Mouse (Mus musculus) heart, adult 2 months (tissue): Measurements from ENCODE around the gene Apeh. TPM values are rescaled to one million over a fixed set of nuclear protein-coding genes. Genes with fewer than 3 reads are reported as not detected.
"Not testable (repeated sequence)": the region's sequence is repeated elsewhere in the genome, so short reads cannot be mapped to it uniquely, and the experiment has no call there.

Source experiments
- DNase-seq, 2 experiments: peaks; one replicate each; pipeline ENCODE4 v3.0.0; 2021
- H3K27ac ChIP-seq: fragments of 200-600 bp; 2 replicates; pipeline ENCODE4 v1.8.1; 2022
- H3K27me3 ChIP-seq: fragments of 200-500 bp; 2 replicates; pipeline ENCODE4 v1.6.1; 2012; ENCODE audit warnings: mild to moderate bottlenecking, low read length, inconsistent platforms, mixed read lengths; ENCODE audit not compliant: control insufficient read depth, insufficient read depth
- H3K36me3 ChIP-seq: fragments of 200-500 bp; 2 replicates; pipeline ENCODE4 v1.6.1; 2012; ENCODE audit warnings: low read length, inconsistent platforms; ENCODE audit not compliant: control insufficient read depth, insufficient read depth
- H3K4me1 ChIP-seq: fragments of 200-500 bp; 2 replicates; pipeline ENCODE4 v1.6.1; 2011; ENCODE audit warnings: low read length; ENCODE audit not compliant: control insufficient read depth, insufficient read depth
- H3K4me3 ChIP-seq: fragments of 200-600 bp; 2 replicates; pipeline ENCODE4 v1.8.1; 2022
- H3K79me2 ChIP-seq: fragments of 200-500 bp; replicated peaks from 2 replicates; pipeline ENCODE4 v1.6.1; 2012; ENCODE audit warnings: mild to moderate bottlenecking, inconsistent platforms, low read length, moderate library complexity, mixed read lengths; ENCODE audit not compliant: control insufficient read depth, insufficient read depth
- H3K9ac ChIP-seq: fragments of 200-500 bp; 2 replicates; pipeline ENCODE4 v1.6.1; 2012; ENCODE audit warnings: low read depth, mild to moderate bottlenecking, control low read depth, inconsistent platforms, low read length, mixed read lengths
- CTCF ChIP-seq: fragments of 200-600 bp; IDR thresholded peaks from 2 replicates; pipeline ENCODE4 v1.8.1; 2022; ENCODE audit warnings: antibody characterized with exemption, mild to moderate bottlenecking, moderate library complexity
- EP300 ChIP-seq: fragments of 200-500 bp; IDR thresholded peaks from 2 replicates; pipeline ENCODE4 v1.6.1; 2011; ENCODE audit warnings: low read depth, low read length, control low read depth; ENCODE audit not compliant: insufficient read depth
- POLR2A ChIP-seq: fragments of 200-500 bp; IDR thresholded peaks from 2 replicates; pipeline ENCODE4 v1.6.1; 2011; ENCODE audit warnings: mild to moderate bottlenecking, low read depth, low read length, control low read depth; ENCODE audit not compliant: insufficient read depth
- WGBS: fragments of 180-500 bp; shearing (Covaris S2); methylation state at CpG from one replicate; pipeline ENCODE4 v1.1.7; 2018; 5-methylcytosine and 5-hydroxymethylcytosine counted together
- intact Hi-C: fragments of 180-260 bp; cut with DNase I; formaldehyde crosslinking; loops from one replicate; pipeline ENCODE4 v1.15.1; 2025
- polyA plus RNA-seq: library from polyadenylated mRNA; depleted of rRNA; stranded (reverse); fragments of >200 nt; gene quantifications from 2 replicates; pipeline ENCODE4 v1.2.3, GENCODE M21; 2012
- total RNA-seq, 2 experiments: library from RNA; stranded (reverse); gene quantifications; 2 replicates each; pipeline ENCODE4 v1.2.3; 2021

Gene Apeh
- total and polyA plus RNA-seq, 3 experiments, result 37.6 to 58.0 (median 39.3) TPM

DNA sequence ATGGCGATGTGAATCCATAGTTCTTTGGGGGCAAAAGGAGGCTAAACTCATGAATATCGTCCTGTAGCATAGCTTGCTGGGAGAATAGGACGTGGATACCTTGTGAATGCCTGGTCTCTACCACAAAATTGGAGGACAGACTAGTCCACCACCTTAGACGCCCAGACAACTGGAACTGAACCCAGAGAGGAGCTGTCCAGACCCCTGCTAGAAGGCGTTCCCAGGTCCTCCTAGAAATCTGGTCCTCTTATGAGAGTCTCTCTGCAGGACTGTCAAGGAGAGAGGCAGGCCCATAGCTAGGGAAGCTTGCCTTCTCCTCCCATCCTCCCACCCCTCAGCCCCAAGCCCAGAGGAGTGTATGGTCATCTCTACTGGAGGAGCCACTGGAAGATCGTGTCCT, 43.7 kb upstream of the Apeh start:
- Histone ChIP-seq H3K27ac (no peak overlapping the region), H3K9ac (no peak overlapping the region), H3K36me3 (no peaks in the 10 kb centered on the region), H3K4me1 (no peaks in the 10 kb centered on the region), H3K79me2 (no peaks in the 10 kb centered on the region), H3K4me3 (no peak overlapping the region), H3K27me3 (no peaks in the 10 kb centered on the region)
- TF ChIP-seq POLR2A (no peak), EP300 (no peak), CTCF (no peak)
- WGBS, result 86% methylated on average over 6 of the region's 6 CpGs
- intact Hi-C loops, result loop anchor here (5.0 kb wide), 2 partner anchors 64 to 144 kb away; no protein-coding TSS in a partner anchor
- DNase-seq, result no peak

DNA sequence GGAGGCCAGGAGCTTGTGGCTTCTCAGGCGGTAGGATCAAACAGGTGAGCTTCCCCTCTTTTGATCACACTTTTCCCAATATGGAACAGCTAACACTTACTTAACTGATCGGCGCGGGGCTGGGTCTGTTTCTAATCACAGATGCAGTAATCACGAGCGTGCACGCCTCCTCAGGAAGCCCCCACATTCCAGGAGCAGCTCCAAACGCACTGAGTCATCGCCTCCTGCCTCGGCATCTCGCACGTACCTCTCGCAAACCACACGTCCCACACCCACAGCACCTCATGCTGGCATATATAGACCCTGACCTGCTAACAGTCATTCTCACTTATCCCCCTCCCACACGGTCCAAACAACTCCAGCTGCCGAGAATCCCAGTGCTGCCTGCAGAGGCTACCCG, 43.1 kb upstream of the Apeh start:
- DNase-seq, result no peak
- TF ChIP-seq EP300 (no peak), CTCF (no peak), POLR2A (no peak)
- no peaks in the 10 kb centered on the region for H3K79me2 ChIP-seq
- WGBS, result 14% methylated on average over 17 of the region's 17 CpGs
- no peak overlapping the region for H3K9ac ChIP-seq
- H3K27ac ChIP-seq, result no peak overlapping the region
- H3K27me3 ChIP-seq, result no peaks in the 10 kb centered on the region
- no peaks in the 10 kb centered on the region for H3K4me1 ChIP-seq
- no peaks in the 10 kb centered on the region for H3K36me3 ChIP-seq
- H3K4me3 ChIP-seq, result no peak overlapping the region
- intact Hi-C loops, result loop anchor here (5.0 kb wide), 2 partner anchors 65 to 145 kb away; no protein-coding TSS in a partner anchor

GRCm38 (mm10) chr9:108136930-108137462, 42.6 kb upstream of the Apeh start:
- H3K27me3 ChIP-seq, result no peaks in the 10 kb centered on the region
- DNase-seq, result no peak
- intact Hi-C loops, result loop anchor here (1.0 to 5.0 kb wide), 3 partner anchors 42 to 145 kb away; no protein-coding TSS in a partner anchor
- 34% methylated on average over 6 of the region's 6 CpGs for WGBS
- H3K4me1 ChIP-seq, result no peaks in the 10 kb centered on the region
- no peak overlapping the region for H3K4me3 ChIP-seq
- H3K9ac ChIP-seq, result no peak overlapping the region
- no peaks in the 10 kb centered on the region for H3K79me2 ChIP-seq
- no peaks in the 10 kb centered on the region for H3K36me3 ChIP-seq
- TF ChIP-seq POLR2A, result no peak
- H3K27ac ChIP-seq, result no peak overlapping the region

DNA sequence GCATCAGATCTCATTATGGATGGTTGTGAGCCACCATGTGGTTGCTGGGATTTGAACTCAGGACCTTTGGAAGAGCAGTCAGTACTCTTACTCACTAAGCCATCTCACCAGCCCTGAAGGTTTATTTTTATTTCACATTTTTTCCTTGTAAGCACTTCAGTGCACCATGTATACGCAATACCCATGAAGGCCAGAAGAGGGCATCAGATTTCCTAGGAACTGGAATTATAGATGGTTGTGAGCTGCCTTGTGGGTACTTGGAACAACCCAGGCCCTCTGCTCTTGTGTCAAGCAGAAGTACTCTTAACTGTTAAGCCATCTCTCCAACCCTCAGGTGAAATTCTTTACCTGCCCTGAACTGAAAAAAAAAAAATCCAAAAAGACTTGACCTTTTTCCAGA, 41.8 kb upstream of the Apeh start:
- no peak for TF ChIP-seq EP300
- no peak for TF ChIP-seq POLR2A
- TF ChIP-seq CTCF, result peak; percentile 71
- no peaks in the 10 kb centered on the region for H3K36me3 ChIP-seq
- 59% methylated on average over 1 of the region's 1 CpGs for WGBS
- H3K27ac ChIP-seq, result no peak overlapping the region
- no peak for DNase-seq
- no peak overlapping the region for H3K9ac ChIP-seq
- no peaks in the 10 kb centered on the region for H3K4me1 ChIP-seq
- intact Hi-C loops, result loop anchor here (1.0 to 5.0 kb wide), 3 partner anchors 41 to 146 kb away; no protein-coding TSS in a partner anchor
- H3K79me2 ChIP-seq, result no peaks in the 10 kb centered on the region
- H3K27me3 ChIP-seq, result no peaks in the 10 kb centered on the region
- H3K4me3 ChIP-seq, result no peak overlapping the region

DNA sequence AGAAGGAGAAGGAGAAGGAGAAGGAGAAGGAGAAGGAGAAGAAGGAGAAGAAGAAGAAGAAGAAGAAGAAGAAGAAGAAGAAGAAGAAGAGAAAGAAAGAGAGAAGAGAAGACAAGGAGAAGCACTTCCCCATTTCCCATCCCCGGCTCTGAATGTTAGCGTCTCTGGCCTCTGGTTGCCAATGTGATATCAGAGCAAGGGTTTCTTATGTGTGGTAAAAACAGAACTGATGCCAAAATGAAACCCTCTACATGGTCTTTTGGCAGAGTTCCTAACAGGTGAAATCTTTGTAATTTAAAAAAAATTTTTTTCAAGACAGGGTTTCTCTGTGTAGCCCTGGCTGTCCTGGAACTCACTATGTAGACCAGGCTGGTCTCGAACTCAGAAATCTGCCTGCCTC, 41.3 kb upstream of the Apeh start:
- WGBS, result 96% methylated on average over 3 of the region's 3 CpGs
- DNase-seq, H3K36me3 ChIP-seq, H3K27ac ChIP-seq, H3K4me1 ChIP-seq, H3K27me3 ChIP-seq, H3K9ac ChIP-seq, H3K4me3 ChIP-seq, H3K79me2 ChIP-seq: not testable (repeated sequence)
- intact Hi-C loops, result loop anchor here (1.0 to 5.0 kb wide), 3 partner anchors 40 to 147 kb away; no protein-coding TSS in a partner anchor

DNA sequence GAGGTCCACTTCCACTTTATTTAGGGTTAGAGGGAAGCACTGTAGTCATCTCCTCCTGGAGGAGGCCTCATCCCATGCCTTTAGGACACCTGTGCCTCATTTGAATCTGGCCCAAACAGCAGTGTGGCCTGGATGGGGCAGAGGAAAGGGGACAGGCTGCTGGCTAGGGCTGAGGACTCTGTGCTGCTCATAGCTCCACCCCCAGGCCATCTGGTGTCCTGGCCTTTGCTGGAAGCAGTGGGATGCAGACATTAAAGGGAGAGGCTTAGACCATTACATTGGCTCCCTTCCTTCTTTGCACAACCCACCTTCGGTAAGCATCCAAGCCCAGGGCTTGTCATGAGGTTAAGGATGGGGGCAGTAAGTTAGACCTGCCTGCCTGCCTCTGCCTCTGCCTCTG, 39.1 kb upstream of the Apeh start:
- TF ChIP-seq CTCF (no peak), POLR2A (no peak), EP300 (no peak)
- WGBS, result 67% methylated on average over 1 of the region's 1 CpGs
- no peak overlapping the region for H3K4me3 ChIP-seq
- H3K27me3 ChIP-seq, result no peaks in the 10 kb centered on the region
- H3K9ac ChIP-seq, result no peak overlapping the region
- intact Hi-C loops, result no loop called here
- no peaks in the 10 kb centered on the region for H3K36me3 ChIP-seq
- H3K27ac ChIP-seq, result no peak overlapping the region
- no peak for DNase-seq
- no peaks in the 10 kb centered on the region for H3K79me2 ChIP-seq
- H3K4me1 ChIP-seq, result no peaks in the 10 kb centered on the region
